Comparison of ENCODE assay signal across 19 mouse cellular contexts in the genomic region with DNA sequence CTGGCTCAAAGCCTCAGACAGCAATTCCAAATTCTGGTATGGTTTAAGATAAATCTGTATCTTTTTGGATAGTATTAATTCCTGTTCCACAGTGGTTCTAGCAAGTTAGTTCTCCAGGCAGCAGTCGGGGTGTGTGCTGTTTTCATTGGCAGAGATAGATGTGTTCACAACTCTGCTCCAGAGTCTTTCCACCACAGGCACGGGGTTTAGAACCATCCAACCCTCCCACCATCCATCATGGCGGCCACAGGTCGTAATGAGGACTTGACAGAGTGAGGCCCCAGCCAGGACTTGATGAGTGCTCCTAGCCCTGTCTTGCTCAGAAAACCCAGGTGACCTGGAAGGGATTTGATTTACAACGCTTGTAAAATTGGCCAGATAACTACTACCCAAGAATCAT. TPM values are rescaled to one million over a fixed set of nuclear protein-coding genes. Genes with fewer than 3 reads are reported as not detected.
DNase-seq lines count a peak whose midpoint lies in the region; ATAC-seq lines count a peak whose summit lies in the region.
"Had no signal": no experiment of that assay in that cellular context is flagged by ENCODE, and none has a peak within 500 bp of the region (broad histone marks: within the 10 kb centered on the region; RNA-seq: fewer than 3 reads in every experiment).

No protein-coding gene starts in this region.

- no peak overlapping the region for H3K4me3 ChIP-seq in heart, embryonic 16.5 days (ENCODE audit: low read length)

- H3K4me2 ChIP-seq in heart, embryonic 16.5 days (ENCODE audit: low read depth, low read length): no peak overlapping the region

- WGBS in heart, embryonic 16.5 days: 75% methylated on average over 5 of the region's 5 CpGs

- no peak overlapping the region for H3K27ac ChIP-seq in heart, embryonic 16.5 days (ENCODE audit: low read length)

- no peaks in the 10 kb centered on the region for H3K9me3 ChIP-seq in heart, embryonic 16.5 days (replicated peaks; ENCODE audit: control insufficient read depth, low read length)
- H3K9me3 ChIP-seq: G1E had no signal

- no peaks in the 10 kb centered on the region for H3K27me3 ChIP-seq in heart, embryonic 16.5 days (ENCODE audit: control insufficient read depth, insufficient read depth, low read length)
- H3K27me3 ChIP-seq: CH12.LX, Patski had no signal

- H3K9ac ChIP-seq in heart, embryonic 16.5 days (ENCODE audit: low read length): no peak overlapping the region

- peak; percentile 92 for DNase-seq in heart, adult 11 months
- no peak for DNase-seq in heart, adult 18-20 months
- no peak for DNase-seq in heart, postnatal 4 days
- DNase-seq: adrenal gland, adult 2 months; adrenal gland, adult 8-10 months; adrenal gland, postnatal 10 days; adrenal gland, postnatal 14 days; adrenal gland, postnatal 25 days; adrenal gland, postnatal 36 days; B cell, adult 2 months; cerebellum, adult 11 months; cerebellum, adult 11-12 months; cerebellum, adult 18-20 months had no signal

- ATAC-seq in heart, embryonic 16.5 days (replicated peaks; ENCODE audit: extremely low read depth, insufficient read depth, low FRiP score): 0 out of 2 replicates have a peak, but pooled peaks have one; percentile 18
- ATAC-seq: activated CD4-positive, CD25-positive, alpha-beta regulatory T cell, adult 4 months; CD4-positive, CD25-positive, alpha-beta regulatory T cell, adult 4 months; Patski had no signal

- peaks cover 32% of the 10 kb centered on the region for H3K4me1 ChIP-seq in heart, embryonic 16.5 days (ENCODE audit: control insufficient read depth, insufficient read depth, low read length)

- no peaks in the 10 kb centered on the region for H3K36me3 ChIP-seq in heart, embryonic 16.5 days (ENCODE audit: control insufficient read depth, insufficient read depth)

RNA-seq across cellular contexts. Expression of gene Mprip, which starts 19.0 kb away (rescaled TPM):
- total RNA-seq in heart, adult 18-20 months (2021): 100 to 1,000 TPM; 123 to 131 TPM
- polyA plus RNA-seq in heart, embryonic 16.5 days (2015; fragmentation: Nextera tagmentation; extraction: Ambion mirVana): 26.6 and 34.2 TPM in 2 replicates
- 100 to 1,000 TPM; 220 to 241 TPM for total RNA-seq in heart, postnatal 4 days (2021)
